Mouse (Mus musculus): ENCODE data around the gene Rnd3. TPM values are rescaled to one million over a fixed set of nuclear protein-coding genes. Genes with fewer than 3 reads are reported as not detected.

Gene Rnd3
- total and polyA plus RNA-seq, 2 experiments from 2014 or later, result 41.5 to 57.9 TPM

DNA sequence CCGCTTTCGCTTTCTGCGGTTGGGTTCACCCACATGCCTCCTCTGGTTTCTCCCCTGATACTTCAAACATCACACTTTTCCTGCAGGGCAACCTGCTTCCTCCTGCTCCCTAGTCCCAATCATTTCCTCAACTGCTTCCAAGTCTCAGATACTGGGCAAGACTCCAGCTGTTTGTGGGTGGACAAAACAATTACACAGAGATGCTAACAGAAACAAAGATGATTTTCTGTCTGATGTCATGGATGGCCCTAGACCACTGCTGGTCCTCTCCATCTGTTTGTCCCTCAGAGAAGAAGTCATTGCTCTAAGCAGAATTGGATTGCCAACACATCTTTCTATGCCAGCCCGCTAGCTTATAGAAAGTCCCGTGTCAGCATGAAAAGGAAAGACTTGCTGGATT, 26.4 kb upstream of the Rnd3 start:
- no peak overlapping the region for H3K4me3 ChIP-seq (ENCODE audit: low read length)
- H3K36me3 ChIP-seq (ENCODE audit: insufficient read depth, low read length), result no peaks in the 10 kb centered on the region
- H3K9me3 ChIP-seq (ENCODE audit: low read length), result no peaks in the 10 kb centered on the region
- H3K4me1 ChIP-seq (ENCODE audit: insufficient read depth, low read length), result no peaks in the 10 kb centered on the region
- H3K9ac ChIP-seq (replicated peaks; ENCODE audit: low read length), result no peak overlapping the region
- H3K4me2 ChIP-seq (ENCODE audit: low read depth, low read length), result no peak overlapping the region
- H3K27ac ChIP-seq, result no peak overlapping the region
- 71% methylated on average over 5 of the region's 5 CpGs for WGBS
- H3K27me3 ChIP-seq (ENCODE audit: insufficient read depth, low read length), result no peaks in the 10 kb centered on the region
- ATAC-seq, result no peak
- DNase-seq (ENCODE audit: low spot score), result no peak
- no peak for TF ChIP-seq CTCF (IDR thresholded peaks at IDR 0.05; ENCODE audit: low read depth)

DNA sequence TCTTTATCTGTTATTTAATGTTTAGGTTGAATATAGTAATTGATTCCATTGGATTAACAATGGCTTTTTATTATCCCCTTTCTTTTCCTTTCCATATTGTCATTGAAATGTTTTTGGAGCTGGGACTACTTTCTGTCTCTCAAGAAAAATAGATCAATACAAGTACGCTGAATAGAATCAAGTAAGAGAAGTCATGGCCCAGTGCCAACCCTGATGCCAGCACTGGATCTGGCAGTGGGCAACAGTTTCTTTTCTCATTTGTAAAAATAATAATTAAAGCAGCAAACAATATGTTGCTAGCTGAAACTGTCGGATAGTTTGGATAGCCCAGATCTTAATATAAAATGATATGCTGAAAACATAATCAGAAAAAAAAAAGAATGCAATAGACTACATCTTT, 12.2 kb upstream of the Rnd3 start:
- TF ChIP-seq CTCF (IDR thresholded peaks at IDR 0.05; ENCODE audit: low read depth), result no peak
- Histone ChIP-seq H3K27ac (no peak overlapping the region), H3K36me3 (ENCODE audit: insufficient read depth, low read length) (no peaks in the 10 kb centered on the region), H3K27me3 (ENCODE audit: insufficient read depth, low read length) (no peaks in the 10 kb centered on the region), H3K4me1 (ENCODE audit: insufficient read depth, low read length) (no peaks in the 10 kb centered on the region), H3K9ac (replicated peaks; ENCODE audit: low read length) (no peak overlapping the region), H3K9me3 (ENCODE audit: low read length) (no peaks in the 10 kb centered on the region), H3K4me3 (ENCODE audit: low read length) (no peak overlapping the region), H3K4me2 (ENCODE audit: low read depth, low read length) (no peak overlapping the region)
- DNase-seq (ENCODE audit: low spot score) (no peak), ATAC-seq (no peak)
- 54% methylated on average over 2 of the region's 2 CpGs for WGBS

DNA sequence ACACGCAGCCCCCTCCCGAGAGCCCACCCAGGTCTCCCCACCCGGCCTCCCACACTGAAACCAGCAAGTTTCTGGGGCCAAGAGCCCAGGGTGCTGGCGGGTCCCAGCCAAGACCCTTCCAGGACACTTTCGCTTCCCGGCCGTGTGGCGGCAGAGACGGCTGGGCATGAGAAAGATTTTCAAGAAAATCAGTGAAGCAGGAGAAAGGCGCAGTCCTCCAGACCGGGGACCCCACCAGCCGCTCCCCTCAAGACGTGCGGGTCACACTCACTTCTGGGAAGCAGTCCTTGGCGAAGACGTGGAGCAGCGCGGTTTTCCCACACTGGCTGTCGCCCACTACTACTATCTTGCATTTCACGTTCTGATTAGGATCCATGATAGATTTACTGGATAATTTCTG, 457 bp downstream of the Rnd3 start:
- peak; percentile 5; the same call in 1 of the 2 replicates for ATAC-seq
- DNase-seq (ENCODE audit: low spot score), result peak; percentile 68
- H3K27ac ChIP-seq, result peak overlapping the region; percentile 90
- peak; percentile 34; the same call in 1 of the 2 replicates for TF ChIP-seq CTCF (IDR thresholded peaks at IDR 0.05; ENCODE audit: low read depth)
- H3K9me3 ChIP-seq (ENCODE audit: low read length), result no peaks in the 10 kb centered on the region
- H3K27me3 ChIP-seq (ENCODE audit: insufficient read depth, low read length), result no peaks in the 10 kb centered on the region
- peak overlapping the region; percentile 78 for H3K4me2 ChIP-seq (ENCODE audit: low read depth, low read length)
- peak overlapping the region; percentile 84 for H3K9ac ChIP-seq (replicated peaks; ENCODE audit: low read length)
- peak overlapping the region; percentile 83 for H3K4me3 ChIP-seq (ENCODE audit: low read length)
- H3K4me1 ChIP-seq (ENCODE audit: insufficient read depth, low read length), result no peaks in the 10 kb centered on the region
- H3K36me3 ChIP-seq (ENCODE audit: insufficient read depth, low read length), result no peaks in the 10 kb centered on the region
- WGBS, result 1% methylated on average over 20 of the region's 20 CpGs

DNA sequence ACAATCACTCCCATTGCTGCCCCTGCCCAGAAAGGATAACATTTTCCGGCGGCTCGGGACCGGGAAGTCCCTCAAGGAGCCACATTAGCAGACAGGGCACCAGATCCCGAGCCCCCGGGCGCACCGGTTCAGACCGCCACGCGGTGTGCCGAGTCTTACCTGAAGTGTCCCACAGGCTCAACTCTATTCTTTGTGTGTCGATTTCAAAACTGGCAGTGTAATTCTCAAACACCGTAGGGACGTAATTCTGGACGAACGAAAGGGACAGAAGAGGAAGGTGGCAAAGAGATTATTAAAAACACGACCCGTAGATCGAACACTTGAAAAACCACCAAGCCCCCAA, 875 bp downstream of the Rnd3 start:
- Histone ChIP-seq H3K4me1 (ENCODE audit: insufficient read depth, low read length) (no peaks in the 10 kb centered on the region), H3K4me3 (ENCODE audit: low read length) (peak overlapping the region; percentile 83), H3K4me2 (ENCODE audit: low read depth, low read length) (peak overlapping the region; percentile 78), H3K27me3 (ENCODE audit: insufficient read depth, low read length) (no peaks in the 10 kb centered on the region), H3K36me3 (ENCODE audit: insufficient read depth, low read length) (no peaks in the 10 kb centered on the region), H3K27ac (peak overlapping the region; percentile 90), H3K9ac (replicated peaks; ENCODE audit: low read length) (peak overlapping the region; percentile 84), H3K9me3 (ENCODE audit: low read length) (no peaks in the 10 kb centered on the region)
- 1% methylated on average over 20 of the region's 20 CpGs for WGBS
- ATAC-seq (0 out of 2 replicates have a peak, but pooled peaks have one; percentile 4), DNase-seq (ENCODE audit: low spot score) (no peak)
- TF ChIP-seq CTCF (IDR thresholded peaks at IDR 0.05; ENCODE audit: low read depth), result no peak

DNA sequence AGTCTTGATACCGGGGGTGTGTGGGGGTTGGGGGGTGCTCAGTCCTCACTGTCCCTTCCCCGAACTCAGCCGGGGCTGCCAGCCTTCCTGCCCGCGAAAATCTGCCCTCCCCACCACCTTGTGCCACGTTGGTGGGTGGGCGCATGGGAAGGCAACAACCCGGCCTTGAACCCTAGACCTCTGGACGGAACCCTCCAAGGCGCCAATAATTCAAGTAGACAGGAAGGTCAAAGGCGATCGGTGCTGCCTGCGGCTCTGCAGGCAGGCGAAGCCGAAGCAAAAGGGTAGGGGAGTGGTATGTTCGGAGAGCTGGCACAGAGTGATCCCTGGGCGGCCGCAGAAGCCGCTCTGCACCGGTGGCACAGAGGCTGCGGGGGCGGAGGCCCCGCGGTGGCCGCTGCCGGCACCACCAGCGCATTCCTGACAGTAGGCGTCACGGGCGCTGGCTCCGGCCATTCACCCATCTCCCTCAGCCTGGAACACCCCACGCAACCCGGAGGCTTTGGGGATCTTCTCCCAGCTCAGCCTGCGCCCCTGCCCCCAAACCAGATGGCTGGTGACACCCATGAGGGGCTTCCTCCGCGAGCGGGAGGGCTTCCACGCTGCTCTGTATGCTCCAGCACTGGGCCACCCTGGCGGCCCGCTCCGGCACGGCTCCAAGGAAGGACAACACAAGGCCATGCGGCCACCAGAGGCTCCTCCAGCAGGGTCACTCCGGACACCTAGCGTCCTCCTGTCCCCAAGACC, 1.4 kb downstream of the Rnd3 start:
- TF ChIP-seq CTCF (IDR thresholded peaks at IDR 0.05; ENCODE audit: low read depth), result peak; percentile 46
- DNase-seq (ENCODE audit: low spot score) (peak; percentile 75), ATAC-seq (peak; percentile 74)
- H3K4me2 ChIP-seq (ENCODE audit: low read depth, low read length), result peak overlapping the region; percentile 78
- under 1% methylated on average over 41 of the region's 45 CpGs for WGBS
- peak overlapping the region; percentile 84 for H3K9ac ChIP-seq (replicated peaks; ENCODE audit: low read length)
- no peaks in the 10 kb centered on the region for H3K36me3 ChIP-seq (ENCODE audit: insufficient read depth, low read length)
- no peaks in the 10 kb centered on the region for H3K27me3 ChIP-seq (ENCODE audit: insufficient read depth, low read length)
- H3K4me1 ChIP-seq (ENCODE audit: insufficient read depth, low read length), result 0 out of 2 replicates have a peak, but pooled peaks cover 2% of the 10 kb centered on the region
- H3K27ac ChIP-seq, result peak overlapping the region; percentile 90
- no peaks in the 10 kb centered on the region for H3K9me3 ChIP-seq (ENCODE audit: low read length)
- peak overlapping the region; percentile 83 for H3K4me3 ChIP-seq (ENCODE audit: low read length)

DNA sequence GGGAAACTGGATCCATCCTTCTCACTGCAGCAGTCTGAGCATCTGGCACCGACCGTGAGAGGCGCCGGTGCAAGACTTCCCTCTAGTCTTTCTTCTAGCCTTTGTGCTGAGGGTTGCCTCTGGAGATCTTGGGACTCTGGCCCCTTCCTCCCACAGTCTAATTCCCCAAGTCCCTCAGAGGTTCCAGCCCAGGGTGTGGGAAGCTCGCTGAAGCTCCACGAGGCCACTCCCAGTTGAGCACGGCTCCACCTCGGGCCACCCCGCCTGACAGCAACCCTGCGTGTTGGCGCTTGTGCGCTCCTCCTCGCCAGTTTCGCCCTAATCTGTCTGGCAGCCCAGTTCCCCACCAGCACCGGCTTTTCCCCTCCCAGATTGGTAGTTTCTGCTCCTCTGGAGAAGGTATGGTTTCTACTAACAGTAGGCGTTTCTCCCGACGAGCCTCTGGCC, 2.0 kb downstream of the Rnd3 start:
- Histone ChIP-seq H3K9me3 (ENCODE audit: low read length) (no peaks in the 10 kb centered on the region), H3K9ac (replicated peaks; ENCODE audit: low read length) (peak overlapping the region; percentile 84), H3K4me3 (ENCODE audit: low read length) (peak overlapping the region; percentile 83), H3K4me2 (ENCODE audit: low read depth, low read length) (peak overlapping the region; percentile 78), H3K27me3 (ENCODE audit: insufficient read depth, low read length) (no peaks in the 10 kb centered on the region), H3K27ac (peak overlapping the region; percentile 90), H3K36me3 (ENCODE audit: insufficient read depth, low read length) (no peaks in the 10 kb centered on the region), H3K4me1 (ENCODE audit: insufficient read depth, low read length) (0 out of 2 replicates have a peak, but pooled peaks cover 4% of the 10 kb centered on the region)
- DNase-seq (ENCODE audit: low spot score), result peak; percentile 83
- no peak for TF ChIP-seq CTCF (IDR thresholded peaks at IDR 0.05; ENCODE audit: low read depth)
- peak; percentile 67 for ATAC-seq
- WGBS, result under 1% methylated on average over 18 of the region's 18 CpGs

Data from hindbrain, postnatal 0 days (tissue).